Mouse (Mus musculus) forebrain, embryonic 14.5 days (tissue): ENCODE measurements at regions not wholly inside any gene's neighbourhood (a gene's known extent, or its start where the extent isn't known, plus 50 kb on each side); places are given as distances from the start of the nearest gene placed in this dataset.
"Not testable (repeated sequence)": the region's sequence is repeated elsewhere in the genome, so short reads cannot be mapped to it uniquely, and the experiment has no call there.

Experiments
- ATAC-seq: fragments of 200-750 bp; cut with Nextera tagmentation; 2 replicates; pipeline ENCODE4 v1.8.0; 2017; ENCODE audit warnings: mild to moderate bottlenecking, moderate library complexity
- DNase-seq: peaks from one replicate; pipeline ENCODE4 v3.0.0-alpha.2; 2015; ENCODE audit warnings: low spot score
- H3K27ac ChIP-seq: fragments of 300-500 bp; sonication (generic); 2 replicates; pipeline ENCODE4 v1.5.1; 2014; ENCODE audit warnings: low read depth, mild to moderate bottlenecking, control low read depth, low read length, moderate library complexity
- H3K27me3 ChIP-seq: fragments of 300-500 bp; sonication (generic); replicated peaks from 2 replicates; pipeline ENCODE4 v1.6.1; 2014; ENCODE audit warnings: low read length, control low read depth, mixed read lengths; ENCODE audit not compliant: control insufficient read depth, insufficient read depth
- H3K36me3 ChIP-seq: fragments of 300-500 bp; sonication (generic); 2 replicates; pipeline ENCODE4 v1.6.1; 2014; ENCODE audit warnings: low read length, control low read depth; ENCODE audit not compliant: control insufficient read depth, insufficient read depth
- H3K4me1 ChIP-seq: fragments of 300-500 bp; sonication (generic); 2 replicates; pipeline ENCODE4 v1.6.1; 2014; ENCODE audit warnings: antibody characterized with exemption, low read length, control low read depth; ENCODE audit not compliant: control insufficient read depth, insufficient read depth
- H3K4me2 ChIP-seq: fragments of 300-500 bp; sonication (generic); 2 replicates; pipeline ENCODE4 v1.6.1; 2014; ENCODE audit warnings: mild to moderate bottlenecking, control low read depth, low read length
- H3K4me3 ChIP-seq: fragments of 300-500 bp; sonication (generic); 2 replicates; pipeline ENCODE4 v1.5.1; 2014; ENCODE audit warnings: low read depth, low read length, control low read depth
- H3K9ac ChIP-seq: fragments of 300-500 bp; sonication (generic); 2 replicates; pipeline ENCODE4 v1.6.1; 2014; ENCODE audit warnings: mild to moderate bottlenecking, low read length, control low read depth, moderate library complexity
- H3K9me3 ChIP-seq: fragments of 300-500 bp; sonication (generic); replicated peaks from 2 replicates; pipeline ENCODE4 v1.6.1; 2016; ENCODE audit warnings: low read length, control low read depth, mixed read lengths; ENCODE audit not compliant: control insufficient read depth
- WGBS: fragments of 180-500 bp; shearing (Covaris S2); extraction: QIAGEN DNeasy Blood & Tissue Kit; methylation state at CpG from one replicate; pipeline ENCODE4 v1.1.7; 2014; 5-methylcytosine and 5-hydroxymethylcytosine counted together

- no peak overlapping the region for H3K9ac ChIP-seq
- no peak overlapping the region for H3K4me3 ChIP-seq
- peaks cover 12% of the 10 kb centered on the region for H3K4me1 ChIP-seq
- no peak overlapping the region for H3K27ac ChIP-seq
- H3K27me3 ChIP-seq, result no peaks in the 10 kb centered on the region
- DNase-seq (peak; percentile 18), ATAC-seq (no peak)
- 34% methylated on average over 8 of the region's 8 CpGs for WGBS
- no peaks in the 10 kb centered on the region for H3K9me3 ChIP-seq
- no peak overlapping the region for H3K4me2 ChIP-seq
- no peaks in the 10 kb centered on the region for H3K36me3 ChIP-seq
Observed at GRCm38 (mm10) chr10:23671494-23671893, 115.6 kb downstream of the Rps12 start.

GRCm38 (mm10) chr10:23665916-23666315 is 121.2 kb downstream of the Rps12 start:
- not testable (repeated sequence) for H3K4me2 ChIP-seq, H3K27me3 ChIP-seq, H3K4me1 ChIP-seq, H3K36me3 ChIP-seq, DNase-seq, ATAC-seq, H3K9ac ChIP-seq, H3K27ac ChIP-seq, H3K9me3 ChIP-seq, H3K4me3 ChIP-seq
- WGBS, result 95% methylated on average over 8 of the region's 8 CpGs

GRCm38 (mm10) chr10:23626201-23626600 is 160.9 kb downstream of the Rps12 start:
- H3K27ac ChIP-seq, result no peak overlapping the region
- no peaks in the 10 kb centered on the region for H3K4me1 ChIP-seq
- DNase-seq (peak; percentile 19), ATAC-seq (no peak)
- H3K4me3 ChIP-seq, result no peak overlapping the region
- H3K36me3 ChIP-seq, result no peaks in the 10 kb centered on the region
- H3K9ac ChIP-seq, result no peak overlapping the region
- no peak overlapping the region for H3K4me2 ChIP-seq
- H3K9me3 ChIP-seq, result no peaks in the 10 kb centered on the region
- H3K27me3 ChIP-seq, result no peaks in the 10 kb centered on the region
- 73% methylated on average over 4 of the region's 4 CpGs for WGBS

- Histone ChIP-seq H3K9ac (no peak overlapping the region), H3K27ac (no peak overlapping the region), H3K9me3 (no peaks in the 10 kb centered on the region), H3K36me3 (no peaks in the 10 kb centered on the region), H3K4me3 (no peak overlapping the region), H3K27me3 (no peaks in the 10 kb centered on the region), H3K4me1 (peaks cover 6% of the 10 kb centered on the region; the same call in 1 of the 2 replicates), H3K4me2 (no peak overlapping the region)
- 90% methylated on average over 2 of the region's 2 CpGs for WGBS
- no peak for ATAC-seq
- DNase-seq, result no peak
Observed at GRCm38 (mm10) chr10:23612030-23612429, 175.0 kb downstream of the Rps12 start.

GRCm38 (mm10) chr10:23611183-23611582 is 175.9 kb downstream of the Rps12 start:
- Histone ChIP-seq H3K27me3 (no peaks in the 10 kb centered on the region), H3K4me2 (no peak overlapping the region), H3K9me3 (no peaks in the 10 kb centered on the region), H3K27ac (no peak overlapping the region), H3K4me1 (peaks cover 6% of the 10 kb centered on the region; the same call in 1 of the 2 replicates), H3K9ac (no peak overlapping the region), H3K4me3 (no peak overlapping the region), H3K36me3 (no peaks in the 10 kb centered on the region)
- DNase-seq (peak; percentile 75), ATAC-seq (peak; percentile 33; the same call in 1 of the 2 replicates)
- 38% methylated on average over 9 of the region's 9 CpGs for WGBS

- ATAC-seq, result no peak
- no peaks in the 10 kb centered on the region for H3K27me3 ChIP-seq
- H3K27ac ChIP-seq, result no peak overlapping the region
- peak; percentile 16 for DNase-seq
- 90% methylated on average over 6 of the region's 6 CpGs for WGBS
- H3K4me3 ChIP-seq, result no peak overlapping the region
- no peaks in the 10 kb centered on the region for H3K9me3 ChIP-seq
- H3K36me3 ChIP-seq, result no peaks in the 10 kb centered on the region
- H3K9ac ChIP-seq, result no peak overlapping the region
- peaks cover 6% of the 10 kb centered on the region; the same call in 1 of the 2 replicates for H3K4me1 ChIP-seq
- no peak overlapping the region for H3K4me2 ChIP-seq
Observed at GRCm38 (mm10) chr10:23610485-23610884, 176.6 kb downstream of the Rps12 start.

- 38% methylated on average over 3 of the region's 3 CpGs for WGBS
- Histone ChIP-seq H3K4me3 (no peak overlapping the region), H3K36me3 (no peaks in the 10 kb centered on the region), H3K9ac (no peak overlapping the region), H3K27ac (no peak overlapping the region), H3K4me1 (peaks cover 6% of the 10 kb centered on the region; the same call in 1 of the 2 replicates), H3K9me3 (no peaks in the 10 kb centered on the region), H3K27me3 (no peaks in the 10 kb centered on the region), H3K4me2 (peak overlapping the region; percentile 25; the same call in 1 of the 2 replicates)
- DNase-seq (peak; percentile 64), ATAC-seq (peak; percentile 43)
Observed at GRCm38 (mm10) chr10:23610046-23610445, 177.0 kb downstream of the Rps12 start.

GRCm38 (mm10) chr10:23609270-23609914 is 177.7 kb downstream of the Rps12 start:
- H3K9ac ChIP-seq, result no peak overlapping the region
- WGBS, result 44% methylated on average over 18 of the region's 18 CpGs

GRCm38 (mm10) chr10:23600701-23601100 is 186.4 kb downstream of the Rps12 start:
- no peaks in the 10 kb centered on the region for H3K9me3 ChIP-seq
- no peak overlapping the region for H3K4me3 ChIP-seq
- no peaks in the 10 kb centered on the region for H3K4me1 ChIP-seq
- no peak overlapping the region for H3K27ac ChIP-seq
- H3K4me2 ChIP-seq, result no peak overlapping the region
- DNase-seq, result peak; percentile 62
- peak; percentile 34; the same call in 1 of the 2 replicates for ATAC-seq
- WGBS, result 7% methylated on average over 5 of the region's 5 CpGs
- no peaks in the 10 kb centered on the region for H3K36me3 ChIP-seq
- no peaks in the 10 kb centered on the region for H3K27me3 ChIP-seq
- no peak overlapping the region for H3K9ac ChIP-seq

More at GRCm38 (mm10) chr10:23609270-23609914, 177.7 kb downstream of the Rps12 start:
- no peak overlapping the region for H3K4me3 ChIP-seq
- ATAC-seq (peak; percentile 58), DNase-seq (no peak)
- no peak overlapping the region for H3K27ac ChIP-seq
- H3K9me3 ChIP-seq, result no peaks in the 10 kb centered on the region
- no peaks in the 10 kb centered on the region for H3K27me3 ChIP-seq
- H3K4me2 ChIP-seq, result peak overlapping the region; percentile 25; the same call in 1 of the 2 replicates
- no peaks in the 10 kb centered on the region for H3K36me3 ChIP-seq
- peaks cover 6% of the 10 kb centered on the region; the same call in 1 of the 2 replicates for H3K4me1 ChIP-seq
